Mouse (Mus musculus) MEL (cell line): Measurements from ENCODE around the gene Akap11.

Experiments
- CTCF ChIP-seq, 3 experiments: IDR thresholded peaks in 2 of 3; conservative IDR thresholded peaks in 1 of 3; 2 replicates each; pipeline ENCODE4 v1.5.1; 2011 to 2012; ENCODE audit warnings: low read length in 3 of 3, low read depth in 2 of 3, mild to moderate bottlenecking in 2 of 3, improper control_type of control experiment in 1 of 3, inconsistent platforms in 1 of 3, mixed read lengths in 1 of 3, moderate library complexity in 1 of 3; ENCODE audit not compliant: control insufficient read depth in 1 of 3, insufficient read depth in 1 of 3, poor library complexity in 1 of 3, severe bottlenecking in 1 of 3
- ELF1 ChIP-seq: IDR thresholded peaks from 2 replicates; pipeline ENCODE4 v1.6.1; 2014; ENCODE audit warnings: low read depth, mild to moderate bottlenecking, inconsistent platforms, low read length, improper control_type of control experiment, moderate library complexity
- EP300 ChIP-seq, 2 experiments: IDR thresholded peaks; 2 replicates each; pipeline ENCODE4 v1.6.1; 2011; ENCODE audit warnings: improper control_type of control experiment in 2 of 2, low read length in 2 of 2, low read depth in 1 of 2, mild to moderate bottlenecking in 1 of 2
- ETS1 ChIP-seq: IDR thresholded peaks from 2 replicates; pipeline ENCODE4 v1.6.1; 2012; ENCODE audit warnings: low read depth, mild to moderate bottlenecking, inconsistent platforms, low read length, improper control_type of control experiment, moderate library complexity
- KAT2A ChIP-seq: conservative IDR thresholded peaks from 2 replicates; pipeline ENCODE4 v1.6.1; 2012; ENCODE audit warnings: low read depth, low read length, improper control_type of control experiment, inconsistent platforms
- MAFK ChIP-seq: IDR thresholded peaks from 2 replicates; pipeline ENCODE4 v1.6.1; 2011; ENCODE audit warnings: low read depth, mild to moderate bottlenecking, low read length, improper control_type of control experiment, borderline replicate concordance
- MAX ChIP-seq: IDR thresholded peaks from 2 replicates; pipeline ENCODE4 v1.6.1; 2011; ENCODE audit warnings: low read length, improper control_type of control experiment
- MXI1 ChIP-seq: IDR thresholded peaks from 2 replicates; pipeline ENCODE4 v1.6.1; 2011; ENCODE audit warnings: mild to moderate bottlenecking, low read depth, low read length, improper control_type of control experiment
- MYC ChIP-seq: IDR thresholded peaks from 2 replicates; pipeline ENCODE4 v1.6.1; 2011; ENCODE audit warnings: low read depth, mild to moderate bottlenecking, low read length, improper control_type of control experiment, moderate library complexity
- NRF1 ChIP-seq: IDR thresholded peaks from 2 replicates; pipeline ENCODE4 v1.6.1; 2014; ENCODE audit warnings: low read depth, mild to moderate bottlenecking, inconsistent platforms, low read length, improper control_type of control experiment, moderate library complexity; ENCODE audit not compliant: poor library complexity, insufficient read depth, severe bottlenecking
- POLR2A ChIP-seq, 2 experiments: IDR thresholded peaks; 2 replicates each; pipeline ENCODE4 v1.6.1; 2011 to 2012; ENCODE audit warnings: low read length in 2 of 2, mild to moderate bottlenecking in 2 of 2, control low read depth in 1 of 2, improper control_type of control experiment in 1 of 2, low read depth in 1 of 2, moderate library complexity in 1 of 2; ENCODE audit not compliant: control insufficient read depth in 1 of 2, insufficient read depth in 1 of 2, poor library complexity in 1 of 2
- POLR2AphosphoS2 ChIP-seq: IDR thresholded peaks from 2 replicates; pipeline ENCODE4 v1.6.1; 2011; ENCODE audit warnings: low read length, improper control_type of control experiment
- ZMIZ1 ChIP-seq: IDR thresholded peaks from 2 replicates; pipeline ENCODE4 v1.6.1; 2012; ENCODE audit warnings: low read depth, mild to moderate bottlenecking, inconsistent platforms, low read length, improper control_type of control experiment, moderate library complexity
- ZNF384 ChIP-seq: IDR thresholded peaks from 2 replicates; pipeline ENCODE4 v1.6.1; 2012; ENCODE audit warnings: low read depth, mild to moderate bottlenecking, inconsistent platforms, low read length, improper control_type of control experiment

DNA sequence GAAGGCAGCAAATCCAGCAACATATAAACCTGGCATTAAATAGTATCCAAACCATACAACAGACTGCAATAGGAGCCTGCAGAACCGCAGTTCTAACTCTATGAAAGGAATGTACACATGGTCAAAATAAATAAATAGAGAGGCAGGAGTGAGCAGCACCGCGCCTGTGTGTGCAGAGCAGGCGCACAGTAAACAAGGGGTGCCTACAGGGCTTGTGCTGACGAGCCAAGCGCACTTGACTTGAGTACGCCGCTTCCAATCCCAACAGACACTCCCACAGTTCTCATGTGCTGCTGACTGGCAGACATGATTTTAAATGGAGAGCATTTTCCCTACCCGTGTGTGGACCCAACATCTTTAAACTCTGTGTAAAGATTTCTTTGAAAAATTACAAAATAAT is 44.0 kb downstream of the Akap11 start:
- no peak for TF ChIP-seq CTCF (IDR thresholded peaks at IDR 0.05 in 2 of 3, conservative IDR thresholded peaks at IDR 0.05 in 1 of 3; ENCODE audit: control insufficient read depth in 1 of 3, insufficient read depth in 1 of 3, low read depth in 2 of 3, low read length in 3 of 3, poor library complexity in 1 of 3, severe bottlenecking in 1 of 3)
- TF ChIP-seq MAX, result no peak
- TF ChIP-seq POLR2A (IDR thresholded peaks at IDR 0.05; ENCODE audit: control insufficient read depth in 1 of 2, insufficient read depth in 1 of 2, low read depth in 1 of 2, low read length in 2 of 2, poor library complexity in 1 of 2), result no peak
- TF ChIP-seq MYC, result no peak
- TF ChIP-seq POLR2AphosphoS2, result no peak
- no peak for TF ChIP-seq MXI1
- no peak for TF ChIP-seq ZMIZ1
- TF ChIP-seq NRF1, result no peak
- no peak for TF ChIP-seq EP300 (IDR thresholded peaks at IDR 0.05; ENCODE audit: low read depth in 1 of 2, low read length in 2 of 2)
- no peak for TF ChIP-seq ELF1
- no peak for TF ChIP-seq KAT2A
- TF ChIP-seq ZNF384, result no peak
- no peak for TF ChIP-seq MAFK
- TF ChIP-seq ETS1, result no peak
